Mouse (Mus musculus) hindbrain, embryonic 11.5 days (tissue): ENCODE data around the gene Frmd5. TPM values are rescaled to one million over a fixed set of nuclear protein-coding genes. Genes with fewer than 3 reads are reported as not detected.

ENCODE experiments used
- ATAC-seq: fragments of 200-750 bp; cut with Nextera tagmentation; 2 replicates; pipeline ENCODE4 v1.8.0; 2017; ENCODE audit warnings: mild to moderate bottlenecking, moderate TSS enrichment, moderate library complexity; ENCODE audit not compliant: low FRiP score
- DNase-seq: peaks from one replicate; pipeline ENCODE4 v3.0.0-alpha.2; 2015; ENCODE audit warnings: low spot score
- H3K27ac ChIP-seq: fragments of 300-500 bp; sonication (generic); 2 replicates; pipeline ENCODE4 v1.5.1; 2014; ENCODE audit warnings: mild to moderate bottlenecking, low read depth, low read length
- H3K27me3 ChIP-seq: fragments of 300-500 bp; sonication (generic); 2 replicates; pipeline ENCODE4 v1.6.1; 2014; ENCODE audit warnings: mild to moderate bottlenecking, low read length, moderate library complexity, mixed read lengths; ENCODE audit not compliant: control insufficient read depth, insufficient read depth
- H3K36me3 ChIP-seq: fragments of 300-500 bp; sonication (generic); 2 replicates; pipeline ENCODE4 v1.6.1; 2014; ENCODE audit warnings: mild to moderate bottlenecking, low read length, moderate library complexity, mixed read lengths; ENCODE audit not compliant: control insufficient read depth, insufficient read depth
- H3K4me1 ChIP-seq: fragments of 300-500 bp; sonication (generic); replicated peaks from 2 replicates; pipeline ENCODE4 v1.6.1; 2014; ENCODE audit warnings: low read length, mixed read lengths; ENCODE audit not compliant: control insufficient read depth, insufficient read depth
- H3K4me2 ChIP-seq: fragments of 300-500 bp; sonication (generic); replicated peaks from 2 replicates; pipeline ENCODE4 v1.6.1; 2014; ENCODE audit warnings: mild to moderate bottlenecking, low read depth, low read length
- H3K4me3 ChIP-seq: fragments of 300-500 bp; sonication (generic); 2 replicates; pipeline ENCODE4 v1.5.1; 2014; ENCODE audit warnings: low read depth, low read length
- H3K9ac ChIP-seq: fragments of 300-500 bp; sonication (generic); 2 replicates; pipeline ENCODE4 v1.6.1; 2014; ENCODE audit warnings: low read depth, low read length
- H3K9me3 ChIP-seq: fragments of 300-500 bp; sonication (generic); 2 replicates; pipeline ENCODE4 v1.6.1; 2016; ENCODE audit warnings: low read length; ENCODE audit not compliant: control insufficient read depth
- WGBS: fragments of 180-500 bp; shearing (Covaris S2); extraction: QIAGEN DNeasy Blood & Tissue Kit; methylation state at CpG from one replicate; pipeline ENCODE4 v1.1.7; 2014; 5-methylcytosine and 5-hydroxymethylcytosine counted together
- polyA plus RNA-seq: library from polyadenylated mRNA; unstranded; fragments of >200 nt; fragmentation: Nextera tagmentation; extraction: Ambion mirVana; gene quantifications from 2 replicates; pipeline ENCODE4 v1.2.1, GENCODE M21; 2014

Frmd5 gene
- polyA plus RNA-seq, 1 experiment from 2014 or later, result 18.5 TPM

DNA sequence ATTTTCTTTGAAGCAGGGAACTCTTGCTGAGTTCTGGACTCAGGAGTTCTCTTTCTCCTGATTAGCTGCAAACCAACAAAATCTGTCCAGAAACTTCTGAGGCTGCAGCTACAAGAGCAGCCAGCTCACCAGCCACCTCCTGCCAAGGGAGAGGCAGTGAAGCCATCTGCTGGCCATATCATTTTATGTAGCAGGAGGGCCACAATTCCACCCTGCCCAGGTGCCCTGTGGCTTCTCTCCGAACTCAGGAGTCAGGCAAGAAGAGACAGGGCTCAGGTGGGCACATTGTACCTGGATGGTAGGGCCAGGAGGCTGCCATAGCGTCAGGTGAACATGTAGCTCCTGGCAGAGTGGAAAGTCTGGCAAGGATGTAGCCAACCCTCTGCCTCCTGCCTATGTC lies 210.3 kb downstream of the Frmd5 start:
- no peak overlapping the region for H3K4me2 ChIP-seq
- no peak overlapping the region for H3K27ac ChIP-seq
- H3K4me1 ChIP-seq, result no peaks in the 10 kb centered on the region
- no peak for ATAC-seq
- H3K36me3 ChIP-seq, result no peaks in the 10 kb centered on the region
- H3K9me3 ChIP-seq, result no peaks in the 10 kb centered on the region
- H3K27me3 ChIP-seq, result no peaks in the 10 kb centered on the region
- H3K4me3 ChIP-seq, result no peak overlapping the region
- no peak overlapping the region for H3K9ac ChIP-seq
- no peak for DNase-seq
- WGBS, result 78% methylated on average over 2 of the region's 2 CpGs

DNA sequence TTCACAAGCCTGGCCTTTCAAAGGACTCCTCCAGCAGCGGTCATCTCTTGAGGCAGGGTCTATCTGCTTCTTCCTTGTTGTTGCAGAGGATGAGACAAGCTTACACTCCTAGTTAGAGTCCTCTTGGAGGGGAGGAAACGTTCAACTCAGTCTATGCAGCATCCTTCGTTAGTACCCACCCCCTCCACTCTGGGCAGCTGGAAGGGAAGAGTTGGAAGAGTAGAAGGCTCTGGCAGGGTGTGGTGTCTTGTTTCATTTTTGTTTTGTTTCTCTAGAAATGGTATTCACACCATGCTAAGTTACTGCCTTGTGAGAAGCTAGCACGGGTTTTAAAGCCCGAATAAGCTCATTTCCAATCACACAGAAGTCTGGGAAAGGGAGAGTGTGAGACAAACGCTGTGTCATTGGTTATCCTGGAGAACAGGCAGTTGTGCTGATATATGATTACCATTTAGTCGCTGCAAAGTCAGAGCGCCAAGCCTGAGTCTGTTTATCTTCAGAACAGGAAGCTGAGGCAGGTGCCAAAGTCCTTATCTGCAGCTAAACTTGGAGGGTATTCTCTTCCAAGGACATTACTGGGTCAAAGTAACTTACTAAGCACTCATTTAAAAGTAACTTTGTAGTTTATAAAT lies 212.1 kb downstream of the Frmd5 start:
- Histone ChIP-seq H3K27me3 (no peaks in the 10 kb centered on the region), H3K4me1 (no peaks in the 10 kb centered on the region), H3K27ac (no peak overlapping the region), H3K4me3 (no peak overlapping the region), H3K36me3 (no peaks in the 10 kb centered on the region), H3K4me2 (no peak overlapping the region), H3K9ac (no peak overlapping the region), H3K9me3 (no peaks in the 10 kb centered on the region)
- WGBS, result 64% methylated on average over 8 of the region's 8 CpGs
- DNase-seq (no peak), ATAC-seq (no peak)

DNA sequence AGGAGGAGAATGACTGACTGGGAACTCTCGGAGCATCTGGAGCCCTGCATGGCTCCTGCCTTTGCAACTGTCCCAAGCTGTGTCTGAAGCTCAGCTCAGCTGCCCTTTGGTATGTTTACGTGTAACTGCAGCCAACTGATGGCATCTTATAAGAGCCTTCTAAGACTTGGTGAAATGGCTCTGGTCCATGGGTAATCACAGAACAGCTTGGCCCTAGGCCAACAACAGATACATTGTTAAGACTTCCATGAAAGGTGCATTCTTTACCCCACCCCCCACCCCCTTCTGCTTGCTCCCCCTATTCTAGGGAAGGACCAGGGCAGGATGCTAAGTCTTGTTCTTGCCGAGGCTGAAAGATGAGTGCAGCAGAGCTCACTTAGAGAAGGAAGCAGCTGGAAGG lies 212.8 kb downstream of the Frmd5 start:
- Histone ChIP-seq H3K27me3 (no peaks in the 10 kb centered on the region), H3K4me3 (no peak overlapping the region), H3K9me3 (no peaks in the 10 kb centered on the region), H3K9ac (no peak overlapping the region), H3K4me2 (no peak overlapping the region), H3K36me3 (no peaks in the 10 kb centered on the region), H3K4me1 (no peaks in the 10 kb centered on the region), H3K27ac (no peak overlapping the region)
- no peak for DNase-seq
- WGBS, result 65% methylated on average over 3 of the region's 3 CpGs
- ATAC-seq, result no peak

DNA sequence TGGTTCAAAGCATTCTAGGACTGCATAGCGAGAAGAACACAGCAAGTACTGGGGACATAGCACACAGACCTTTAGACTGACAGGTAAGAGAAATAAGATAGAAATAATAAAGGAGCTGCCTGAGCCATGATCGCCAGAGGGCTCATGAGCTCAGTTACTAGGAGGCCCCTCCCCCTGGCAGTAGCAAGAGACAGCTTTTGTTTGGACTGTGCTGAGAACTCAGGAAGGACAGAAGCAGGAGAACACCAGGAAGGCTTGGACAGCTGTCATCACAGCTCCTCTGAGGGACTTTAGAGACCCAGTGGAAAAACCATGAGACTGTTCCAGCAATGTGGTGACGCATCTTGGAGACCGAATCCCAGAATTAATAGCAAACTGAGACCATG lies 218.6 kb downstream of the Frmd5 start:
- Histone ChIP-seq H3K36me3 (no peaks in the 10 kb centered on the region), H3K27me3 (no peaks in the 10 kb centered on the region), H3K4me2 (no peak overlapping the region; the same call in 1 of the 2 replicates), H3K4me1 (peaks cover 7% of the 10 kb centered on the region), H3K27ac (peak overlapping the region; percentile 53; the same call in 1 of the 2 replicates), H3K9ac (peak overlapping the region; percentile 40), H3K4me3 (no peak overlapping the region), H3K9me3 (no peaks in the 10 kb centered on the region)
- WGBS, result 47% methylated on average over 4 of the region's 4 CpGs
- ATAC-seq (peak; percentile 25; the same call in 1 of the 2 replicates), DNase-seq (peak; percentile 34)

DNA sequence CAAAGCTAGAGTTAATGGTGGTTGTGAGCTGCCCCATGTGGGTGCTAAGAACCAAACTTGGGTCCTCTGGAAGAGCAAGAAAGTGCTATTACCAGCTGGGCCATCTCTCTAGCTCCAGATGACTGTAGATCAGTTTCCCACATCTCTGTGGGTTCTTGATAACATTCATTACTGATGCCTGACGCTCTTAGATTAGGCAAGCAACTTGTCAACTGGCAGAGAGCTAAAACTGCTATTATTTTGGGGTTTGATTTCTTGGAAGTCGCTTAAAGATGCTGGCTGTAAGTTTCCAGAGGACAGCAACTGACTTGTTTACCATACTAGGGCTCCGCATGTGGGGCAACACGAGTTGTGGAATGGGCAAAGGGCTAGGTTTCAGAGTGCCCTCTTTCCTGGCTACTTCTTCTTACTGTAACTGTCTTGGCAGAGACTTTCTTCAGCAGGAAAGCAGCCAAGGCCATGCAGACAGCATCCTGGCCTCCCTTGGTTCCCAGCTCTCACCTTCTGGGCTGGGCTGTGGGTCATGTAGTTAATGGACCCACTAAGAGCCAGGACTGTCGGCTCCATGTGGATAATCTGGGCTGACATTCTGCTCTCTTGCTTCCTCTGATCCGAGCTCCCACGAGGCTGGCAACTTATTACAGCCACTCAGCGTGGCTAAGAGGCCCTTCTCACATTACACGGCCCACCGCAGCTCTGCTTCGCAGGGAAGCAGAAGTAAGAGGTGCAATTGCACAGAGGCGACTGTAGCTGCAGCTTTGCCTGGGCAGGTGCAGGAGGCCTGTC lies 219.2 kb downstream of the Frmd5 start:
- no peaks in the 10 kb centered on the region for H3K27me3 ChIP-seq
- ATAC-seq (no peak), DNase-seq (peak; percentile 27)
- H3K4me2 ChIP-seq, result no peak overlapping the region; the same call in 1 of the 2 replicates
- WGBS, result 38% methylated on average over 12 of the region's 12 CpGs
- peak overlapping the region; percentile 40 for H3K9ac ChIP-seq
- peak overlapping the region; percentile 53; the same call in 1 of the 2 replicates for H3K27ac ChIP-seq
- peaks cover 7% of the 10 kb centered on the region for H3K4me1 ChIP-seq
- no peak overlapping the region for H3K4me3 ChIP-seq
- H3K36me3 ChIP-seq, result no peaks in the 10 kb centered on the region
- no peaks in the 10 kb centered on the region for H3K9me3 ChIP-seq

DNA sequence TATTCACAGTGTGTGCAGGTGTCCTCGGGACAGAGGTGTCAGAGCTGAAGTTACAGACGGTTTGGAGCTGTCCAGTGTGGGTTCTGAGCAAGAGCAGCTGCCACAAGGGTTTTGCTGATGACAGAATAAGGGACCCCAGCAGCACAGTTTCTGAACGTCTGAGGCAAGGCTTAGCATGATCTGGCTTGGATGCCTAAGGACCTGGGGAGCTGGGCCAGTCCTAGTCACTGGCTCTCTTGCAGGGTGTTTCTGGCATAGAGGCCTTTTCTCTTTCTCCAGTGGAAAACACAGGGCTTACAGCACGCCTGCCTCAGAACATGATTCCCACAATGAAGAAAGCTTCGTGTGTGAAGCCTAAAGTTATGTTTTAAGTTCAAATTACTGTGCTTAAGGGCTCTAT lies 222.2 kb downstream of the Frmd5 start:
- WGBS, result 73% methylated on average over 5 of the region's 5 CpGs
- H3K27ac ChIP-seq, result no peak overlapping the region
- H3K27me3 ChIP-seq, result no peaks in the 10 kb centered on the region
- no peak for DNase-seq
- ATAC-seq, result no peak
- no peaks in the 10 kb centered on the region for H3K9me3 ChIP-seq
- no peak overlapping the region for H3K4me2 ChIP-seq
- H3K4me1 ChIP-seq, result peaks cover 7% of the 10 kb centered on the region
- H3K36me3 ChIP-seq, result no peaks in the 10 kb centered on the region
- H3K9ac ChIP-seq, result no peak overlapping the region
- no peak overlapping the region for H3K4me3 ChIP-seq

DNA sequence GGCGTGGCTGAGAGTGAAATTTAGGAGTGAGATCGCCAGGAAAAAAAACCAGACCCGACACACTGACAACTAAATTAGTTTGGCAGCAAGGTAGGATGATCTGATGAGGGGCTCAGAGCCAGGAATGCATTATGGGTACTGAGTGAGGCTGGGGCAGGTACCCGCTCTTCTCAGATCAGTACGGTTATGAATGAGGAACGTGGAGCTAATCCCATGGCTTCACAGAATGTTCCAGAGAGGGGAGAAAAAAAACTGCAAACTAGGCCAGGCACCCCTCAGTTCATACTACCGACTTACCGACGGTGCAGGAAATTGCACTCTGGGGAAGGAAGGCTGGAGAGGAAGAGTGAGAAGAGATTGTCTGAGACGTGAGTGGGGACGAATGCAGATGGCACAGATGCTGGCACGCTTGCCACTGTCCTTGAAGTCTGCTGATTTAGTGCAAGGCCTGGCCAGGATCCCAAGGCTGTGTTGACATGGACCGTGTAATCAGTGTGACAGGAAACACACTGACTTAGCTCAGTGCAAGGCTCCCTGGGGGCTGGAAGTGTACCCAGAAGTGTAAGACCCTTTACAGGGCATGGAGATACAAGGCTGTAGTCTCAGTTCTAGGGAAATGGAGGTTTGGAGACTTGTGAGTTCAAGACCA lies 223.3 kb downstream of the Frmd5 start:
- H3K27ac ChIP-seq, result no peak overlapping the region
- no peaks in the 10 kb centered on the region for H3K36me3 ChIP-seq
- no peak overlapping the region for H3K9ac ChIP-seq
- DNase-seq, result no peak
- ATAC-seq, result no peak
- H3K4me2 ChIP-seq, result no peak overlapping the region
- no peaks in the 10 kb centered on the region for H3K27me3 ChIP-seq
- H3K4me3 ChIP-seq, result no peak overlapping the region
- WGBS, result 80% methylated on average over 13 of the region's 13 CpGs
- peaks cover 6% of the 10 kb centered on the region for H3K4me1 ChIP-seq
- H3K9me3 ChIP-seq, result no peaks in the 10 kb centered on the region

DNA sequence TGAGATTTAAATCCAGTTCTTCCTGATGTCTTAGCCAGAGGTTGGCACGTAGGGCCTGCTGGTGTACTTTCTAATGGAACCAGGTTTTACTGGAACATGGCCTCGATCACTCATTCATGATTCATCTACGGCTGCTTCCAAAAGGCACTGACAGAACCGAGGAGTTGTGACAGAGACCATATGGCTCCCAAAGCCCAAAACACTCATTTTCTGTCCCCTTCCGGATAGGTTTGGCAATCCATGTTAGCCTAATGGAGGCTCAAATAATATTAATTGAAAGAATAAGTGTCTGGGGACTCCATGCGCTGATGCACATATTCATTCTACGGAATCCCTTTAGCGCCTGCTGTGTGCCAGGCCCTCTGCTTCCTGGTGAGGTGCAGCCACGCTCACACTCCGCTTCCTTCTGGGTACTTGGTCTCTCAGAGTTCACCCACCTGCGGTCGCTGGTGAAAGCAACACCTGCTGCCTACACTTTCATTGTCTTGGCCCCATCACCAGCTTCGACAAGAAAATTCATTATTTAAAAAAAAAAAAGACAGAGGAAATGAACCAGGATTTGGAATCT lies 224.0 kb downstream of the Frmd5 start:
- H3K4me3 ChIP-seq, result no peak overlapping the region
- DNase-seq (no peak), ATAC-seq (no peak)
- H3K36me3 ChIP-seq, result no peaks in the 10 kb centered on the region
- no peaks in the 10 kb centered on the region for H3K27me3 ChIP-seq
- no peak overlapping the region for H3K9ac ChIP-seq
- no peak overlapping the region for H3K4me2 ChIP-seq
- H3K27ac ChIP-seq, result no peak overlapping the region
- H3K4me1 ChIP-seq, result no peaks in the 10 kb centered on the region
- no peaks in the 10 kb centered on the region for H3K9me3 ChIP-seq
- 89% methylated on average over 13 of the region's 13 CpGs for WGBS
